In the genomic region with DNA sequence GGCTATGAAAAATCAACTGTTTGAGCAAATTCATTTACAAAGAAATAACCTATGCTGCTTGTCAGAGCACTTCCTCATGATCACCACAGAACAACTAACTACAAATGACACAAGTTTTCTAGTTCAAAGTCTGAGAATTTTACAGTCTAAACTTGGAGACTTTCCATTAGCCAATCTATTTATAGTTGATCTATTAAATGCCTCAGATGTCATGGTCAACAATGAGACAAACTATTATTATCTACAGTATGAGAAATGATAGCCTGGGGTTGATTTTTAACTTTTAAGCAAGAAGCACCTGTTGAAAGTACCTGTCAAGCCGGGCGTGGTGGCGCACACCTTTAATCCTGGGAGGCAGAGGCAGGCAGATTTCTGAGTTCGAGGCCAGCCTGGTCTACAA, we compare ENCODE assay signal across 11 mouse cellular contexts. TPM values are rescaled to one million over a fixed set of nuclear protein-coding genes. Genes with fewer than 3 reads are reported as not detected.
DNase-seq lines count a peak whose midpoint lies in the region; ATAC-seq lines count a peak whose summit lies in the region.
"Had no signal": no experiment of that assay in that cellular context is flagged by ENCODE, and none has a peak within 500 bp of the region (broad histone marks: within the 10 kb centered on the region; RNA-seq: fewer than 3 reads in every experiment).

No protein-coding gene starts in this region.

- H3K9ac ChIP-seq in hindbrain, embryonic 13.5 days = no peak overlapping the region
- H3K9ac ChIP-seq in hindbrain, embryonic 16.5 days (ENCODE audit: low read depth, low read length) = no peak overlapping the region
- H3K9ac ChIP-seq in midbrain, embryonic 14.5 days (replicated peaks; ENCODE audit: low read length) = no peak overlapping the region
- no peak overlapping the region for H3K9ac ChIP-seq in kidney, embryonic 16.5 days (replicated peaks; ENCODE audit: low read length)
- no peak overlapping the region for H3K9ac ChIP-seq in stomach, embryonic 14.5 days (replicated peaks; ENCODE audit: low read depth, low read length)

- H3K27me3 ChIP-seq in hindbrain, embryonic 13.5 days = no peaks in the 10 kb centered on the region
- no peaks in the 10 kb centered on the region for H3K27me3 ChIP-seq in hindbrain, embryonic 16.5 days (replicated peaks; ENCODE audit: control insufficient read depth, insufficient read depth, low read length)
- H3K27me3 ChIP-seq in midbrain, embryonic 10.5 days (ENCODE audit: low read depth, poor library complexity, severe bottlenecking) = no peaks in the 10 kb centered on the region
- H3K27me3 ChIP-seq in midbrain, embryonic 14.5 days (ENCODE audit: control insufficient read depth, insufficient read depth, low read length) = no peaks in the 10 kb centered on the region
- no peaks in the 10 kb centered on the region for H3K27me3 ChIP-seq in kidney, embryonic 16.5 days (ENCODE audit: insufficient read depth, low read length)
- H3K27me3 ChIP-seq in stomach, embryonic 14.5 days (ENCODE audit: control insufficient read depth, insufficient read depth, low read length) = no peaks in the 10 kb centered on the region

- no peak overlapping the region for H3K4me3 ChIP-seq in hindbrain, embryonic 13.5 days
- H3K4me3 ChIP-seq in hindbrain, embryonic 16.5 days (ENCODE audit: low read length) = no peak overlapping the region
- peak overlapping the region; percentile 75 for H3K4me3 ChIP-seq in midbrain, embryonic 10.5 days
- no peak overlapping the region for H3K4me3 ChIP-seq in midbrain, embryonic 14.5 days (replicated peaks; ENCODE audit: low read depth, low read length)
- no peak overlapping the region for H3K4me3 ChIP-seq in kidney, embryonic 16.5 days (ENCODE audit: low read length)
- H3K4me3 ChIP-seq in stomach, embryonic 14.5 days (ENCODE audit: low read depth, low read length) = no peak overlapping the region; the same call in 1 of the 2 replicates

- H3K9me3 ChIP-seq in hindbrain, embryonic 13.5 days = no peaks in the 10 kb centered on the region
- H3K9me3 ChIP-seq in hindbrain, embryonic 16.5 days (ENCODE audit: control insufficient read depth, low read length) = no peaks in the 10 kb centered on the region
- no peaks in the 10 kb centered on the region for H3K9me3 ChIP-seq in midbrain, embryonic 10.5 days (replicated peaks)
- no peaks in the 10 kb centered on the region for H3K9me3 ChIP-seq in midbrain, embryonic 14.5 days (ENCODE audit: control insufficient read depth, low read length)
- no peaks in the 10 kb centered on the region for H3K9me3 ChIP-seq in kidney, embryonic 16.5 days (ENCODE audit: low read length)
- no peaks in the 10 kb centered on the region for H3K9me3 ChIP-seq in stomach, embryonic 14.5 days (ENCODE audit: control insufficient read depth, low read depth, low read length)

- peaks cover 11% of the 10 kb centered on the region for H3K4me1 ChIP-seq in hindbrain, embryonic 13.5 days (replicated peaks)
- H3K4me1 ChIP-seq in hindbrain, embryonic 16.5 days (ENCODE audit: control insufficient read depth, insufficient read depth, low read depth, low read length) = peaks cover 8% of the 10 kb centered on the region
- peaks cover 14% of the 10 kb centered on the region for H3K4me1 ChIP-seq in midbrain, embryonic 10.5 days
- peaks cover 8% of the 10 kb centered on the region for H3K4me1 ChIP-seq in midbrain, embryonic 14.5 days (ENCODE audit: control insufficient read depth, insufficient read depth, low read length)
- H3K4me1 ChIP-seq in kidney, embryonic 16.5 days (ENCODE audit: insufficient read depth, low read length) = peaks cover 17% of the 10 kb centered on the region
- H3K4me1 ChIP-seq in stomach, embryonic 14.5 days (ENCODE audit: control insufficient read depth, insufficient read depth, low read length) = peaks cover 6% of the 10 kb centered on the region

- peaks cover 12% of the 10 kb centered on the region for H3K36me3 ChIP-seq in hindbrain, embryonic 13.5 days
- no peaks in the 10 kb centered on the region; the same call in 1 of the 2 replicates for H3K36me3 ChIP-seq in hindbrain, embryonic 16.5 days (ENCODE audit: control insufficient read depth, insufficient read depth, low read length)
- H3K36me3 ChIP-seq in midbrain, embryonic 10.5 days = peaks cover 46% of the 10 kb centered on the region
- peaks cover 10% of the 10 kb centered on the region for H3K36me3 ChIP-seq in midbrain, embryonic 14.5 days (ENCODE audit: control insufficient read depth, insufficient read depth, low read length)
- peaks cover 15% of the 10 kb centered on the region for H3K36me3 ChIP-seq in kidney, embryonic 16.5 days (ENCODE audit: insufficient read depth, low read length)
- peaks cover 11% of the 10 kb centered on the region for H3K36me3 ChIP-seq in stomach, embryonic 14.5 days (ENCODE audit: control insufficient read depth, insufficient read depth, low read length)

- no peak for DNase-seq in midbrain, embryonic 10.5 days (ENCODE audit: low spot score)
- no peak for DNase-seq in midbrain, embryonic 14.5 days
- DNase-seq in thymus, postnatal 36 days = no peak
- DNase-seq: forebrain, postnatal 0 days; right cerebral cortex, postnatal 4 days; thymus, adult 2 months had no signal

- ATAC-seq in hindbrain, embryonic 13.5 days (ENCODE audit: low FRiP score) = no peak
- no peak for ATAC-seq in hindbrain, embryonic 16.5 days
- no peak for ATAC-seq in midbrain, embryonic 14.5 days (ENCODE audit: low FRiP score, low TSS enrichment)
- ATAC-seq in kidney, embryonic 16.5 days (ENCODE audit: low FRiP score, low TSS enrichment) = no peak
- ATAC-seq in stomach, embryonic 14.5 days (ENCODE audit: insufficient number of reproducible peaks, insufficient read depth, low FRiP score, low read depth) = no peak
- ATAC-seq in monocyte, adult 5-6 weeks (replicated peaks; ENCODE audit: insufficient number of reproducible peaks, low FRiP score, low TSS enrichment, poor library complexity, severe bottlenecking) = no peak
- ATAC-seq: forebrain, postnatal 0 days had no signal

- no peak overlapping the region for H3K27ac ChIP-seq in hindbrain, embryonic 13.5 days
- H3K27ac ChIP-seq in hindbrain, embryonic 16.5 days (ENCODE audit: low read depth, low read length) = no peak overlapping the region
- no peak overlapping the region for H3K27ac ChIP-seq in midbrain, embryonic 10.5 days (replicated peaks)
- no peak overlapping the region for H3K27ac ChIP-seq in midbrain, embryonic 14.5 days (replicated peaks; ENCODE audit: low read depth, low read length)
- H3K27ac ChIP-seq in kidney, embryonic 16.5 days (ENCODE audit: low read length) = no peak overlapping the region
- H3K27ac ChIP-seq in stomach, embryonic 14.5 days (ENCODE audit: low read length) = no peak overlapping the region

- WGBS in hindbrain, embryonic 13.5 days = 99% methylated on average over 4 of the region's 4 CpGs
- WGBS in hindbrain, embryonic 16.5 days = 96% methylated on average over 4 of the region's 4 CpGs
- WGBS in midbrain, embryonic 10.5 days = 96% methylated on average over 4 of the region's 4 CpGs
- WGBS in midbrain, embryonic 14.5 days = 97% methylated on average over 4 of the region's 4 CpGs
- 96% methylated on average over 4 of the region's 4 CpGs for WGBS in kidney, embryonic 16.5 days
- 91% methylated on average over 4 of the region's 4 CpGs for WGBS in stomach, embryonic 14.5 days

- peak overlapping the region; percentile 62 for H3K4me2 ChIP-seq in hindbrain, embryonic 13.5 days
- no peak overlapping the region for H3K4me2 ChIP-seq in hindbrain, embryonic 16.5 days (ENCODE audit: low read length)
- H3K4me2 ChIP-seq in midbrain, embryonic 14.5 days (ENCODE audit: low read length) = no peak overlapping the region
- H3K4me2 ChIP-seq in kidney, embryonic 16.5 days (replicated peaks; ENCODE audit: low read depth, low read length) = 0 out of 2 replicates have a peak overlapping the region, but pooled peaks have one; percentile 74
- peak overlapping the region; percentile 72; the same call in 1 of the 2 replicates for H3K4me2 ChIP-seq in stomach, embryonic 14.5 days (replicated peaks; ENCODE audit: low read depth, low read length)

RNA-seq across cellular contexts. Expression of a gene that starts 1.7 kb away (rescaled TPM):
- polyA plus RNA-seq in hindbrain, embryonic 13.5 days (2015; fragmentation: Nextera tagmentation; extraction: Ambion mirVana) = 381 and 387 TPM in 2 replicates
- 223 and 239 TPM in 2 replicates for polyA plus RNA-seq in hindbrain, embryonic 16.5 days (2015; fragmentation: Nextera tagmentation; extraction: Ambion mirVana)
- polyA plus RNA-seq in midbrain, embryonic 10.5 days (2016; fragmentation: Nextera tagmentation; extraction: Ambion mirVana) = 961 and 1,033 TPM in 2 replicates
- polyA plus RNA-seq in midbrain, embryonic 14.5 days (2014; fragmentation: Nextera tagmentation; extraction: Ambion mirVana) = 341 and 379 TPM in 2 replicates
- polyA plus RNA-seq in kidney, embryonic 16.5 days (2015; fragmentation: Nextera tagmentation; extraction: Ambion mirVana) = 560 and 596 TPM in 2 replicates
- 524 and 623 TPM in 2 replicates for polyA plus RNA-seq in stomach, embryonic 14.5 days (2014; fragmentation: Nextera tagmentation; extraction: Ambion mirVana)
- 31.2 to 51.6 TPM (median 37.9 TPM) in 3 replicates for total RNA-seq in monocyte, adult 5-6 weeks (2017)

RNA-seq across cellular contexts. Expression of a gene that starts 27.3 kb away (rescaled TPM):
- polyA plus RNA-seq in hindbrain, embryonic 13.5 days (2015; fragmentation: Nextera tagmentation; extraction: Ambion mirVana) = 3,979 and 4,017 TPM in 2 replicates
- polyA plus RNA-seq in hindbrain, embryonic 16.5 days (2015; fragmentation: Nextera tagmentation; extraction: Ambion mirVana) = 4,094 and 4,423 TPM in 2 replicates
- polyA plus RNA-seq in midbrain, embryonic 10.5 days (2016; fragmentation: Nextera tagmentation; extraction: Ambion mirVana) = 5,494 and 6,336 TPM in 2 replicates
- polyA plus RNA-seq in midbrain, embryonic 14.5 days (2014; fragmentation: Nextera tagmentation; extraction: Ambion mirVana) = 3,781 and 4,177 TPM in 2 replicates
- 4,884 and 4,942 TPM in 2 replicates for polyA plus RNA-seq in kidney, embryonic 16.5 days (2015; fragmentation: Nextera tagmentation; extraction: Ambion mirVana)
- 5,529 and 5,614 TPM in 2 replicates for polyA plus RNA-seq in stomach, embryonic 14.5 days (2014; fragmentation: Nextera tagmentation; extraction: Ambion mirVana)
- 917 to 1,280 TPM (median 1,115 TPM) in 3 replicates for total RNA-seq in monocyte, adult 5-6 weeks (2017)

RNA-seq across cellular contexts. Expression of a gene that starts 33.2 kb away (rescaled TPM):
- 12.6 and 13.0 TPM in 2 replicates for polyA plus RNA-seq in hindbrain, embryonic 13.5 days (2015; fragmentation: Nextera tagmentation; extraction: Ambion mirVana)
- polyA plus RNA-seq in hindbrain, embryonic 16.5 days (2015; fragmentation: Nextera tagmentation; extraction: Ambion mirVana) = 11.2 and 11.5 TPM in 2 replicates
- 15.1 and 15.5 TPM in 2 replicates for polyA plus RNA-seq in midbrain, embryonic 10.5 days (2016; fragmentation: Nextera tagmentation; extraction: Ambion mirVana)
- polyA plus RNA-seq in midbrain, embryonic 14.5 days (2014; fragmentation: Nextera tagmentation; extraction: Ambion mirVana) = 12.5 and 12.7 TPM in 2 replicates
- 24.8 and 30.1 TPM in 2 replicates for polyA plus RNA-seq in kidney, embryonic 16.5 days (2015; fragmentation: Nextera tagmentation; extraction: Ambion mirVana)
- 34.6 and 35.5 TPM in 2 replicates for polyA plus RNA-seq in stomach, embryonic 14.5 days (2014; fragmentation: Nextera tagmentation; extraction: Ambion mirVana)
- total RNA-seq in monocyte, adult 5-6 weeks (2017) = 67.4 to 82.3 TPM (median 75.6 TPM) in 3 replicates

RNA-seq across cellular contexts. Expression of a gene that starts 53.7 kb away (rescaled TPM):
- polyA plus RNA-seq in hindbrain, embryonic 13.5 days (2015; fragmentation: Nextera tagmentation; extraction: Ambion mirVana) = 29.2 and 31.9 TPM in 2 replicates
- 29.1 and 29.6 TPM in 2 replicates for polyA plus RNA-seq in hindbrain, embryonic 16.5 days (2015; fragmentation: Nextera tagmentation; extraction: Ambion mirVana)
- polyA plus RNA-seq in midbrain, embryonic 10.5 days (2016; fragmentation: Nextera tagmentation; extraction: Ambion mirVana) = 13.8 and 18.6 TPM in 2 replicates
- 41.6 and 42.6 TPM in 2 replicates for polyA plus RNA-seq in midbrain, embryonic 14.5 days (2014; fragmentation: Nextera tagmentation; extraction: Ambion mirVana)
- polyA plus RNA-seq in kidney, embryonic 16.5 days (2015; fragmentation: Nextera tagmentation; extraction: Ambion mirVana) = 11.7 and 12.5 TPM in 2 replicates
- polyA plus RNA-seq in stomach, embryonic 14.5 days (2014; fragmentation: Nextera tagmentation; extraction: Ambion mirVana) = 12.6 and 14.3 TPM in 2 replicates
- 11.9 to 27.0 TPM (median 16.3 TPM) in 3 replicates for total RNA-seq in monocyte, adult 5-6 weeks (2017)

Comparison
In these comparisons a context has a peak if more than half of its experiments do, and no peak if none do; other contexts are left out.
1. H3K4me2 ChIP-seq: peak in hindbrain, embryonic 13.5 days (single experiment), kidney, embryonic 16.5 days (single experiment) and stomach, embryonic 14.5 days (single experiment); none in hindbrain, embryonic 16.5 days (single experiment) and midbrain, embryonic 14.5 days (single experiment).